Mouse (Mus musculus) T-helper 2 cell (primary cell): ENCODE measurements around the gene Ttf2.

ENCODE experiments used
- in situ Hi-C: fragments of 300-600 bp; cut with MboI, MseI; formaldehyde crosslinking; loops from one replicate; pipeline ENCODE4 v1.15.1; 2025; ENCODE audit warnings: high pct_unique_total_duplicates

Ttf2 gene

DNA sequence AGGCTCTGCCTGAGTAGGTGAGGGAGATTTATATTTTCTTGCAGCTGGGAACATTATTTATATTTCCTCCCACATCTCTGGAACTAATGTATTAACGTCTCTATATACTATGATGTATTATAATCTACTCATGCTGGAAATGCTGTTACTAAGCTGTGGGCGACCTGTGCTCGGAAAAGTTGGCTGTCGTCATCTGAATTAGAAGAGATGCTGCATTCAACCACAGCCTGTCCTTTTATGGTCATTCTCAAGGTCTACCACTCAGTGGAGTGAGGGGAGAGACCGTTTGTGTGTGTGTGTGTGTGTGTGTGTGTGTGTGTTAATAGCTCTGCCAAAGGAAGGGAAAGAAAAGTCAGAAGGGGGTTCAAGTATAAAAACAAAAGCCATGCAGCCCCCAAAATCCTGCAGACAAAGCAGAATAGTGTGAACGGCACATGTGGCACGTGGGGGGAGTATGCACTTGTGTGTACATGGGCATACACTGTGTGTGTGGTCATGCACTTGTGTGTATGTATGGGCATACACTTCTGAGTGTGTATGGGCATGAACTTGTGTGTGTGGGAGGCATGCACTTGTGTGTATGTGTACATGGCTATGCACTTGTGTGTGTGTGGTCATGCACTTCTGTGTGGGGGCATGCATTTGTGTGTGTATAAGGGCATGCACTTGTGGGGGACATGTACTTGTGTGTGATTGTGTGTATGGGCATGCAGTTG is 57.8 kb downstream of the Ttf2 start:
- in situ Hi-C loops, result no loop called here

DNA sequence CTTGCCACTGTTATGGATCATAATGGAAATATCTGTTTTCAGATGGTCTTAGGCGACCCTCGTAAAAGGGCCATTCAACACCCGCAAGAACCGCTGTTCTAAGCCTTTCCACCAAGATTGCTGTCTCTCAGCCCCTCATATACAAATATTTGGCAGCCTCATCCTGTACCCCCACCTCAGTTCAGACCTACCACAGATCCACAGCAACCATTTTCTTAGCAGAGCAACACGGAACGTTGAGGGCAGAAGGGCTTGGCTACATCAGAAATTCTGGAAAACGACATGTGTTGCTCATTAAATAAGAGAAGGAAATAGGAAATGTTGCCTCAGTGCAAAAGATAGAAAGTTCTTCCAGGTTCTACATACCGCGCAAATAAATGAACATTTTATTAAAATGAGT is 58.4 kb downstream of the Ttf2 start:
- in situ Hi-C loops, result no loop called here

DNA sequence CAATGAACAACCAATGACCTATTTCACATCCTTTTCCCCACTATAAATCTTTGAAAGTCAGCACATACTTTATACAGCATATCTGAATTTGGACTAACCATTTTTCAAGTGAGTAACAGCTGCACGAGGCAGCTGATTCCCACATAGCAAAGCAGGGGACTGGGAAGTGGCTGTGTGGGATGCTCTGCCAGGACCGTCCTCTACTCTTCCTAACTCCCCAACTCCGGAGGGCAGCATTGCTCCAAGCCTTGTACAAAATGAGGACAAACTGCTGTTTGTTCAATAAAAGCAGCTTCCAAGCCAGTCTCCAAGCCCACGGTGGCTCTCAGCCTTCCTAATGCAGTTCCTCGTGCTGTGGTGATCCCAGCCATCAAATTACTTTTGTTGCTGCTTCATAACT is 58.8 kb downstream of the Ttf2 start:
- in situ Hi-C loops, result no loop called here

DNA sequence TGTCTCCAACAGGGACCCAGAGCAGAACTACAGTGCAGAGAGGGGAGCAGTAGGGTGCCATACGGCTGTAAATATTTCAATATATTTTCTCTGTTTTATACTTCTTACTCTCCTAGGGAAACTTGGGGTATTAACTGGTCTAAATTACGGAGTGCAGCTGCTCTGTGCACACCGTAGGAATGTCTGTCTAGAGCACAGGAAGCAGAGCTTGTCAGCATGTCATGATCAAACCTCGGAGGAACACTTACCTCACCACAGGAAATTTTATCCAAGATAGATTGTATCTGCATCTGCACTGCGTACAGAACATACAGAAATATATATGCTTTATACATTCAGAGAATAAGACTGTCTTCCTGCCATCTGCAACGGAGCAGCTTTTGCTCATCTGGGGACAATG is 60.9 kb downstream of the Ttf2 start:
- in situ Hi-C loops, result no loop called here

DNA sequence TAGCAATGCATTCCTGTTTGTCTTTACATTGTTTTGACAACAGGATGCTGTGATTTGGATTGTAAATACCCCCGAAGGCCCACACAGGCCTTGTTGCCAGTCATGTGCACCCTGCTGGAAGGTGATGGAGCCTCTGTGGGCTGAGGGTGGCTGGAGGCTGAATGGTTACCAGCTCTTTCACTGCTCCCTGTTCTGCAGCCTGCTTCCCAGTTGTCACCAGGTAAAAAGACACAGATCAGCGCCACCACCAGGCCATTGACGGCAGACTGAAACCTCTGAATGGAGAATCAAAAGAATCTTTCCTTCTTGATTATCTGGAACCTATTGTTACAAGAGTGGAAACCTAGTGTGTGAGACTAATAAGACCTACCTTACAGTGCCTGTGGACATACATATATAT is 62.5 kb downstream of the Ttf2 start:
- in situ Hi-C loops, result no loop called here

DNA sequence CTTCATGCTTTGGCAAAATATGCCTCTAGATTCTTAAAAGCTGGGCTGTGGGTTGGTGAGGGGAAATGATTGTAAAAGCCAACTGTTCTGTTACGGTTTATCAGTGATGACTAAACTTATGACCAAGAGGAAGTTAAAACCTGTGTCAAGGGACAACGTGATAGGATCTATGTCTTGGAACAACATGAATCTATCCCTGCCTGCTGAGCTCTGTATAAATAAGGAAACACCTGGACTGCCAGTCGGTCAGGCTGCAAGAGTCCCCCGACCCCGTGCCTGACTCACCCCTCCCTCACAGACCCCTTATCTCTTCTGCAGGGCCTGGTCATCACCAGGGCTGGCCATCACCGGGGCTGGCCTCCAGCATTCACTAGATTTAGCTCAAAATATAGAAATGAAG is 63.3 kb downstream of the Ttf2 start:
- in situ Hi-C loops, result no loop called here

DNA sequence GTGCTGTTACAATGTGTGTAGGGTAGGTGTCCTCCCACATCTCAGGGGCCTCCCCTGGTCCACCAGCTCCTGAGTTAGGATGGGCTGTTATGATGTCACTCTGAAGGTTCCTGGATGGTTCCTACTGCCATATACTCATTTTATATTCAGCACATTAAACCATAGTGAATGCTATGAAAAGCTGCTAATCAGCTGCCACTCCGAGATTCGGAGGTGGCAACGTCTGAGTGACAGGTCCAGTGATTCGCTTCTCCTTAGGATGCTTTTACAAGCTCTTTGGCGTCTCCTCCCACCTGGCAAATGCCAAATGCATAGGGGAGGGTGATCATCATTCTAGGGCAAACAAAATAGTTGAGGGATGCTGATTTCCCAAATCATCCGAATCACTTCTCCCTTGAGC is 74.0 kb downstream of the Ttf2 start:
- in situ Hi-C loops, result loop anchor here (25.0 kb wide), 1 partner anchor 1117 kb away; the partner anchor contains the start of gene Nhlh2

DNA sequence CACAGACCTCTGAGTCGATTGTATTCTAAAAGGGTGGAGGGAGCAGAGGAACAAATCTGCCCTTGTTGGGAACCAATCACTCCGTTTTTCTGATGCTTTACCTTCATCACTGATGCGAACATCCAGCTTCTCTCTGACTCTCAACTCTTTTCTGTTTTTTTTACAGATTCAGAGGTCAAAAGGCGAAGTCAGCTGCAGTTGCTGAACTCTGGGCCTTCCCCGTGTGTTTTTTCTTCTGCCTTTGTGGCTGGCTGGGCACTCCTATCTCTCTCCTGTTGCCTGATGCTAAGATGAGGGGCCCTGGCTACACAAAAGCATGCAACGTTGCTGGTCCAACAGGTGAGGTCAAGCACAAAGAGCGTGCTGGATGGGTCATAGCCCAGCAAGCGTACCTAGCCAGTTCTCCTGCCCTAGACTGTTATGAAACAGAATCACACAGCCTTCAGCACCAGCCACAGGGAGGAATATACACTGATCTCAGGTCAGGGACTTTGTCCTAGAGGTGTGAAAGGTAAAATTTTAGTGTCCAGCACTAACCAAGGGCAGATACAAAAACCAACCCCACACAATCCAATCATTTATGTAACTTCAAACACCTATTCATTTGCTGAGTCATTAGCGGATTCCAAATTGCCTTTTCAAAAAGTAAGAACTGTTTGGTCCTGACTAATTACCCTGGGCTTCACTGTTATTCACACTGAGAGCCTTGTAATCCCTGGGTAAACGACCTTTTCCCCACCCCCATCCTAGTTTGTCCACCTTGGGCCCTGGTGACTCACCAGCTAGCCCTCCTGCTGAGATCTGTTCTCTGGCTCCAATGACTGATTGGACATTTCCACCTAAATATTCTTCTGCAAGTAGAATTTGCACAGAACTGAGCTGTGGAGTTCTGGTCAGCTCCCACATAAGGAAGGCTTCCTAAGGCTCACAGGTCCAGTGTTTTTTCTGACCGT is 76.8 kb downstream of the Ttf2 start:
- in situ Hi-C loops, result loop anchor here (25.0 kb wide), 1 partner anchor 1120 kb away; the partner anchor contains the start of gene Nhlh2

DNA sequence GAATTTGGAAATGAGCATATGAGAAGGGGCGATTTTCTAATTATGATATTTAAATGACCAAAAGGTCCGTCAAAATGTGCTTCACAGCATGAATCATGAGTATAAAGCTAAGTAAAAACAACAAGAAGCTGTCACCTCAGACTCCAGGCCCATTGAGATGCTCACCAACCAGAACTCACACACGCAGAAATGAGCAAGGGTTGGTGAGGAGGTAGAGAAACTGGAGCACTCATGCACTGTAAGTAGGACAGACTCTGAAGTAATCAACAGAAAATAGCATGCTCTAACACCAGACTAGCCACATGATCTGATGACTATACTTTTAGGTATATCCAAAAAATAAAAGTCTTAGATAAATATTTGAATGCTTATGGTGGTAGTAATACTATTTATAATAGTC is 79.1 kb downstream of the Ttf2 start:
- in situ Hi-C loops, result loop anchor here (25.0 kb wide), 1 partner anchor 1122 kb away; the partner anchor contains the start of gene Nhlh2

DNA sequence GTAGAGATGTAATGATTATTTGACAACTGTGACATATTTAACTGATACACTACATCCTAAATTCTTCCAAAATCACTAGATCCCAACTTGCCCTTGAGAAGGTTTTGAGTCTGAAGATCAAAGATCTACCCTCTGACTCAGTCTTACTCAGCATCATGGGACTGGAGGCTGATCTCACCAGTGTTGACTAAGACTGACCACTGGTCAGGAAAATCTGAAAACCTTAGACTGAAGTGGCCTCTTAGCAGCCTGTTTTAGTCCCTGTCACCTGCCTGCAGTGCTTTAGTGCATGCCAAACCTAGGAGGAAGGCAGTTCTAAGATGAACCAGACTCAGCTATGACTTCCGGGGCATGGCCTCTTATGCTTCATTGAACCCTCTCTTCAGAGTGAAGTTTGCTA is 80.2 kb downstream of the Ttf2 start:
- in situ Hi-C loops, result loop anchor here (25.0 kb wide), 1 partner anchor 1123 kb away; the partner anchor contains the start of gene Nhlh2
